Mouse (Mus musculus) gastrocnemius, adult 2 months (tissue): ENCODE results near the gene Ctf1. TPM values are rescaled to one million over a fixed set of nuclear protein-coding genes. Genes with fewer than 3 reads are reported as not detected.

ENCODE experiments used
- DNase-seq: peaks from one replicate; pipeline ENCODE4 v3.0.0; 2022
- H3K27ac ChIP-seq: fragments of 200-600 bp; 2 replicates; pipeline ENCODE4 v1.8.1; 2022; ENCODE audit warnings: mild to moderate bottlenecking
- H3K4me3 ChIP-seq: fragments of 200-600 bp; 2 replicates; pipeline ENCODE4 v1.8.1; 2022; ENCODE audit warnings: mild to moderate bottlenecking, moderate library complexity
- CTCF ChIP-seq: fragments of 200-600 bp; IDR thresholded peaks from 2 replicates; pipeline ENCODE4 v1.8.1; 2022; ENCODE audit warnings: antibody characterized with exemption, mild to moderate bottlenecking, moderate library complexity
- intact Hi-C: fragments of 180-260 bp; cut with DNase I; formaldehyde crosslinking; loops from one replicate; pipeline ENCODE4 v1.15.1; 2025
- microRNA-seq: library from miRNA; unstranded; fragments of <30 nt; microRNA quantifications from one replicate; pipeline ENCODE4 v1.2.0, GENCODE M21; 2021
- total RNA-seq, 2 experiments: library from RNA; stranded (reverse); gene quantifications; 2 replicates each; pipeline ENCODE4 v1.2.3; 2021

Gene Ctf1
- total RNA-seq, 2 experiments from 2014 or later, result 16.8 to 18.1 TPM

- no peak for TF ChIP-seq CTCF
- intact Hi-C loops, result no loop called here
- DNase-seq, result no peak
- Histone ChIP-seq H3K4me3 (0 out of 2 replicates have a peak overlapping the region, but pooled peaks have one; percentile 21), H3K27ac (no peak overlapping the region)
Measured at GRCm38 (mm10) chr7:127750131-127751127, 37.9 kb downstream of the Ctf1 start.

GRCm38 (mm10) chr7:127751619-127752018 lies 39.1 kb downstream of the Ctf1 start:
- intact Hi-C loops, result no loop called here
- no peak overlapping the region for H3K27ac ChIP-seq
- no peak for DNase-seq
- TF ChIP-seq CTCF, result no peak
- H3K4me3 ChIP-seq, result no peak overlapping the region

- no peak for TF ChIP-seq CTCF
- H3K27ac ChIP-seq, result no peak overlapping the region
- no peak overlapping the region for H3K4me3 ChIP-seq
- intact Hi-C loops, result no loop called here
- DNase-seq, result no peak
Measured at GRCm38 (mm10) chr7:127752069-127752468, 39.5 kb downstream of the Ctf1 start.

GRCm38 (mm10) chr7:127753158-127753557 lies 40.6 kb downstream of the Ctf1 start:
- intact Hi-C loops, result no loop called here
- Histone ChIP-seq H3K27ac (no peak overlapping the region), H3K4me3 (no peak overlapping the region)
- TF ChIP-seq CTCF, result no peak
- no peak for DNase-seq

- TF ChIP-seq CTCF, result no peak
- intact Hi-C loops, result no loop called here
- DNase-seq, result no peak
- H3K4me3 ChIP-seq, result no peak overlapping the region
- no peak overlapping the region for H3K27ac ChIP-seq
Measured at GRCm38 (mm10) chr7:127753741-127754140, 41.2 kb downstream of the Ctf1 start.

GRCm38 (mm10) chr7:127759716-127760115 lies 47.2 kb downstream of the Ctf1 start:
- intact Hi-C loops, result no loop called here
- DNase-seq, result no peak
- Histone ChIP-seq H3K27ac (no peak overlapping the region), H3K4me3 (no peak overlapping the region)
- TF ChIP-seq CTCF, result no peak

- no peak for TF ChIP-seq CTCF
- DNase-seq, result no peak
- intact Hi-C loops, result no loop called here
Measured at GRCm38 (mm10) chr7:127760478-127760877, 47.9 kb downstream of the Ctf1 start.

GRCm38 (mm10) chr7:127761026-127761425 lies 48.5 kb downstream of the Ctf1 start:
- TF ChIP-seq CTCF, result no peak; the same call in none of the 2 replicates
- DNase-seq, result peak; percentile 79
- Histone ChIP-seq H3K4me3 (no peak overlapping the region), H3K27ac (no peak overlapping the region)
- intact Hi-C loops, result loop anchor here (1.0 kb wide), 1 partner anchor 86 kb away; no protein-coding TSS in a partner anchor

More at GRCm38 (mm10) chr7:127760478-127760877, 47.9 kb downstream of the Ctf1 start:
- Histone ChIP-seq H3K27ac (no peak overlapping the region), H3K4me3 (no peak overlapping the region)

GRCm38 (mm10) chr7:127763642-127764041 lies 51.1 kb downstream of the Ctf1 start:
- no peak for TF ChIP-seq CTCF
- DNase-seq, result no peak
- Histone ChIP-seq H3K4me3 (no peak overlapping the region), H3K27ac (no peak overlapping the region)
- intact Hi-C loops, result no loop called here

- no peak for DNase-seq
- intact Hi-C loops, result no loop called here
- Histone ChIP-seq H3K27ac (no peak overlapping the region), H3K4me3 (no peak overlapping the region)
- TF ChIP-seq CTCF, result no peak
Measured at GRCm38 (mm10) chr7:127765756-127766155, 53.2 kb downstream of the Ctf1 start.

GRCm38 (mm10) chr7:127766851-127767609 lies 54.5 kb downstream of the Ctf1 start:
- no peak overlapping the region for H3K27ac ChIP-seq
- intact Hi-C loops, result no loop called here

More at GRCm38 (mm10) chr7:127766851-127767609, 54.5 kb downstream of the Ctf1 start:
- no peak for DNase-seq
- H3K4me3 ChIP-seq, result no peak overlapping the region
- no peak for TF ChIP-seq CTCF

Small RNA genes within 50 kb of the gene (microRNA-seq; reads per million reads assigned to microRNA genes)
- gene Mir762, result not detected

Other genes starting within 250 kb of the Ctf1 start
- gene Fbrs, start 233.5 kb upstream of the Ctf1 start, total RNA-seq, result 10 to 100 TPM; 24.1 to 24.7 TPM
- 10 to 100 TPM; 47.5 to 50.4 TPM for gene Srcap, start 200.8 kb upstream of the Ctf1 start, total RNA-seq
- 1 to 10 TPM; 5.3 to 5.5 TPM for gene Gm42715, start 193.2 kb upstream of the Ctf1 start, total RNA-seq
- not detected for gene Tmem265, start 151.3 kb upstream of the Ctf1 start, total RNA-seq
- gene Phkg2, start 139.4 kb upstream of the Ctf1 start, total RNA-seq, result 10 to 100 TPM in 1 of 2 experiments, 1 to 10 TPM in 1; 8.3 to 10.8 TPM
- 1 to 10 TPM; 1.7 to 2.4 TPM for gene Ccdc189, start 124.1 kb upstream of the Ctf1 start, total RNA-seq
- gene Rnf40, start 124.0 kb upstream of the Ctf1 start, total RNA-seq, result 10 to 100 TPM; 33.3 to 34.6 TPM
- gene Zfp629, start 96.9 kb upstream of the Ctf1 start, total RNA-seq, result 1 to 10 TPM; 9.3 TPM
- 10 to 100 TPM; 26.7 to 32.9 TPM for gene Bcl7c, start 3.8 kb upstream of the Ctf1 start, total RNA-seq
- not detected for gene Ctf2, start 19.4 kb downstream of the Ctf1 start, total RNA-seq
- gene Fbxl19, start 31.8 kb downstream of the Ctf1 start, total RNA-seq, result 1 to 10 TPM; 1.2 to 2.0 TPM
- gene Orai3, start 57.1 kb downstream of the Ctf1 start, total RNA-seq, result 10 to 100 TPM; 10.1 to 11.7 TPM
- 10 to 100 TPM; 15.3 to 20.8 TPM for gene Setd1a, start 63.9 kb downstream of the Ctf1 start, total RNA-seq
- 1 to 10 TPM; 1.9 to 2.1 TPM for gene Gm49388, start 72.9 kb downstream of the Ctf1 start, total RNA-seq
- gene Hsd3b7, start 87.9 kb downstream of the Ctf1 start, total RNA-seq, result 1 to 10 TPM; 4.7 to 6.2 TPM
- 10 to 100 TPM; 55.4 to 59.0 TPM for gene Stx4a, start 111.6 kb downstream of the Ctf1 start, total RNA-seq
- 1 to 10 TPM; 1.0 TPM for gene Stx1b, start 111.8 kb downstream of the Ctf1 start, total RNA-seq
- 10 to 100 TPM; 11.8 to 15.4 TPM for gene Zfp646, start 163.5 kb downstream of the Ctf1 start, total RNA-seq
- 1 to 10 TPM; 3.3 to 5.0 TPM for gene Zfp668, start 164.1 kb downstream of the Ctf1 start, total RNA-seq
- gene Prss53, start 178.2 kb downstream of the Ctf1 start, total RNA-seq, result 1 to 10 TPM; 1.2 to 2.0 TPM
- gene Gm21974, start 182.7 kb downstream of the Ctf1 start, total RNA-seq, result not detected
- gene Vkorc1, start 182.9 kb downstream of the Ctf1 start, total RNA-seq, result 10 to 100 TPM in 1 of 2 experiments, 1 to 10 TPM in 1; 9.2 to 12.6 TPM
- 100 to 1,000 TPM; 169 to 177 TPM for gene Bckdk, start 191.3 kb downstream of the Ctf1 start, total RNA-seq
- gene Kat8, start 199.8 kb downstream of the Ctf1 start, total RNA-seq, result 10 to 100 TPM; 24.3 to 26.6 TPM
- gene Prss8, start 217.4 kb downstream of the Ctf1 start, total RNA-seq, result not detected
- gene Prss36, start 234.0 kb downstream of the Ctf1 start, total RNA-seq, result 1 to 10 TPM; 6.0 to 7.1 TPM